Mouse (Mus musculus) small intestine, adult 2 months (tissue): ENCODE measurements at regions not wholly inside any gene's neighbourhood (a gene's known extent, or its start where the extent isn't known, plus 50 kb on each side); places are given as distances from the start of the nearest gene placed in this dataset.

Experiments
- CTCF ChIP-seq: fragments of 200-500 bp; IDR thresholded peaks from 2 replicates; pipeline ENCODE4 v1.5.1; 2012; ENCODE audit warnings: low read depth, mild to moderate bottlenecking, control low read depth, inconsistent platforms, low read length, moderate library complexity, mixed read lengths; ENCODE audit not compliant: insufficient replicate concordance, insufficient read length; ENCODE audit errors: extremely low read depth
- POLR2A ChIP-seq: fragments of 200-500 bp; IDR thresholded peaks from 2 replicates; pipeline ENCODE4 v1.6.1; 2012; ENCODE audit warnings: low read depth, mild to moderate bottlenecking, control low read depth, inconsistent platforms, low read length, moderate library complexity

DNA sequence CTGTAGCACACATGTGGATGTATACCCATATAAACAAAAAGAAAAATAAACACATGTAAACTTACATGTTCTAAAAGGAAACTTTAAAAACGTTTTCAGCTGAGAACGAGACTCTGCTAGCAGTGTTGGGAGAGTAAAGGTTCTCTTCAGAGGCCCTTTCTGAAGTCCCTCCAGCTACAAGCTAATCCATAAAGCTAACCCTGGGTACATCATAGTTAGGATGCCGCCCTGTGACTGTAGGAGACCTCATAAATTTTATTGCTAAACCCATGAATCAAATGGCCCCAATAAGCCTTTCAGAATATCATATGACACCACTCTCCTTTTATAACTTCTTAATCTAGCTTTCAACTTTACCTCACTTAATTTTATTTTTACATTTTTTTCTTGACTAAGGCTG lies 112.2 kb downstream of the Nfkbiz start:
- TF ChIP-seq CTCF (no peak), POLR2A (no peak)
